Mouse (Mus musculus) hindbrain, embryonic 12.5 days (tissue): ENCODE data around the gene Bcdin3d. TPM values are rescaled to one million over a fixed set of nuclear protein-coding genes. Genes with fewer than 3 reads are reported as not detected.
A peak's percentile ranks its signal among the peaks of the same experiment; 100 is the strongest.

Experiments used
- ATAC-seq: fragments of 200-750 bp; cut with Nextera tagmentation; 2 replicates; pipeline ENCODE4 v1.8.0; 2017; ENCODE audit warnings: moderate TSS enrichment; ENCODE audit not compliant: low FRiP score
- H3K27ac ChIP-seq: fragments of 300-500 bp; sonication (generic); 2 replicates; pipeline ENCODE4 v1.5.1; 2016; ENCODE audit warnings: mild to moderate bottlenecking
- H3K27me3 ChIP-seq: fragments of 300-500 bp; sonication (generic); 2 replicates; pipeline ENCODE4 v1.6.1; 2016; ENCODE audit warnings: mild to moderate bottlenecking
- H3K36me3 ChIP-seq: fragments of 300-500 bp; sonication (generic); 2 replicates; pipeline ENCODE4 v1.6.1; 2016; ENCODE audit warnings: mild to moderate bottlenecking
- H3K4me1 ChIP-seq: fragments of 300-500 bp; sonication (generic); 2 replicates; pipeline ENCODE4 v1.6.1; 2016
- H3K4me2 ChIP-seq: fragments of 300-500 bp; sonication (generic); replicated peaks from 2 replicates; pipeline ENCODE4 v1.6.1; 2016; ENCODE audit warnings: mild to moderate bottlenecking
- H3K4me3 ChIP-seq: fragments of 300-500 bp; sonication (generic); 2 replicates; pipeline ENCODE4 v1.5.1; 2016; ENCODE audit warnings: mild to moderate bottlenecking
- H3K9ac ChIP-seq: fragments of 300-500 bp; sonication (generic); 2 replicates; pipeline ENCODE4 v1.6.1; 2016; ENCODE audit warnings: mild to moderate bottlenecking, moderate library complexity
- H3K9me3 ChIP-seq: fragments of 300-500 bp; sonication (generic); replicated peaks from 2 replicates; pipeline ENCODE4 v1.6.1; 2016; ENCODE audit warnings: mild to moderate bottlenecking
- WGBS: fragments of 180-500 bp; shearing (Covaris S2); methylation state at CpG from one replicate; pipeline ENCODE4 v1.1.7; 2016; 5-methylcytosine and 5-hydroxymethylcytosine counted together
- polyA plus RNA-seq: library from polyadenylated mRNA; unstranded; fragments of >200 nt; fragmentation: Nextera tagmentation; extraction: Ambion mirVana; gene quantifications from 2 replicates; pipeline ENCODE4 v1.2.1, GENCODE M21; 2016

The Bcdin3d gene
- polyA plus RNA-seq, 1 experiment from 2014 or later, result 18.9 TPM

- Histone ChIP-seq H3K4me3 (no peak overlapping the region), H3K36me3 (peaks cover 57% of the 10 kb centered on the region), H3K4me1 (peaks cover 31% of the 10 kb centered on the region), H3K27ac (no peak overlapping the region), H3K27me3 (no peaks in the 10 kb centered on the region), H3K4me2 (no peak overlapping the region), H3K9ac (peak overlapping the region; percentile 18; the same call in 1 of the 2 replicates), H3K9me3 (no peaks in the 10 kb centered on the region)
- ATAC-seq, result no peak
- 71% methylated on average over 8 of the region's 8 CpGs for WGBS
Measured at GRCm38 (mm10) chr15:99431967-99432366, 42.6 kb downstream of the Bcdin3d start.

DNA sequence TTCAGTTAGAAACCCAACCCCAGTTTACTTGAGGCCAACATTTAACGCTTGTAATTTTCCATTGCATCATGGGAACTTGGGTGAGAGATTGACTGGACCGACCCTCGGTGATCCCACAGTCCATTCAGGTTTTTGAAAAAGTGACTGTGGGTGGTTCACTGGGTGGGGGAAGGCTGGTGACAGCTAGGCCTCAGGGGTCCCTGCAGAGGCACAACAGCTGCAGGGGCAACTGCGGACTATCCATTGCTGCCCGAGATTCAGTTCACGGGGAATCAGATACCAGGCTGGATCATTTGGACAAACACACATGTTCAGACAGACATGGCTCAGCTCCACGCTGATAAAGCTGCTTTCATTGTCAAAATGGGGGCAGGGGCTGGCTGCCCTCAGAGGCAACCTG is 43.0 kb downstream of the Bcdin3d start:
- H3K4me2 ChIP-seq, result no peak overlapping the region
- no peaks in the 10 kb centered on the region for H3K9me3 ChIP-seq
- no peak for ATAC-seq
- H3K36me3 ChIP-seq, result peaks cover 61% of the 10 kb centered on the region
- H3K4me3 ChIP-seq, result no peak overlapping the region
- peaks cover 27% of the 10 kb centered on the region for H3K4me1 ChIP-seq
- whole genome bisulfite sequencing, result 68% methylated on average over 7 of the region's 7 CpGs
- H3K9ac ChIP-seq, result no peak overlapping the region
- H3K27ac ChIP-seq, result no peak overlapping the region
- no peaks in the 10 kb centered on the region for H3K27me3 ChIP-seq

- ATAC-seq, result no peak
- Histone ChIP-seq H3K9ac (no peak overlapping the region), H3K27ac (no peak overlapping the region), H3K9me3 (no peaks in the 10 kb centered on the region), H3K4me3 (no peak overlapping the region), H3K36me3 (peaks cover 66% of the 10 kb centered on the region), H3K4me2 (no peak overlapping the region), H3K27me3 (no peaks in the 10 kb centered on the region), H3K4me1 (peaks cover 23% of the 10 kb centered on the region)
- 91% methylated on average over 10 of the region's 10 CpGs for WGBS
Measured at GRCm38 (mm10) chr15:99431063-99431462, 43.5 kb downstream of the Bcdin3d start.

DNA sequence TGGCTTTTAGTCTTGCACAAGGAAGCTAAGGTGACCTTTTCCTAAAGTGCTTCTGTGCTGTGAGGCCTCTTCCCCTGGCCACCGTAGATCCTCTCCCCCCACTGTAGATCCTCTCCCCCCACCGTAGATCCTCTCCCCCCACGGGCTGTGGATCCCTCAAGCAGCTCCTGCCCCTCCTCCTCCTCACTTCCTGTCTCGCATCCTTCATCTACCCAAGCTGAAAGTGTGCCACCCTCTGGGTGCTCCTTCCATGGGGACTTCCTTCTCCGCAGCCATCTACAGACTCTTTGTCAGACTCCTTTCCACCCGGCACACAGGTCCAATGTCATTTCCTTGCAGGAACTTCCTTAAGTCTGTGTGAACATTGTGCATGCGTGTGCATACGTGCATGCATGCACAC is 44.1 kb downstream of the Bcdin3d start:
- no peak overlapping the region for H3K27ac ChIP-seq
- H3K36me3 ChIP-seq, result peaks cover 72% of the 10 kb centered on the region
- H3K4me1 ChIP-seq, result peaks cover 18% of the 10 kb centered on the region
- no peaks in the 10 kb centered on the region for H3K27me3 ChIP-seq
- no peak for ATAC-seq
- 87% methylated on average over 8 of the region's 8 CpGs for WGBS
- no peak overlapping the region for H3K9ac ChIP-seq
- no peak overlapping the region for H3K4me3 ChIP-seq
- no peaks in the 10 kb centered on the region for H3K9me3 ChIP-seq
- no peak overlapping the region for H3K4me2 ChIP-seq

DNA sequence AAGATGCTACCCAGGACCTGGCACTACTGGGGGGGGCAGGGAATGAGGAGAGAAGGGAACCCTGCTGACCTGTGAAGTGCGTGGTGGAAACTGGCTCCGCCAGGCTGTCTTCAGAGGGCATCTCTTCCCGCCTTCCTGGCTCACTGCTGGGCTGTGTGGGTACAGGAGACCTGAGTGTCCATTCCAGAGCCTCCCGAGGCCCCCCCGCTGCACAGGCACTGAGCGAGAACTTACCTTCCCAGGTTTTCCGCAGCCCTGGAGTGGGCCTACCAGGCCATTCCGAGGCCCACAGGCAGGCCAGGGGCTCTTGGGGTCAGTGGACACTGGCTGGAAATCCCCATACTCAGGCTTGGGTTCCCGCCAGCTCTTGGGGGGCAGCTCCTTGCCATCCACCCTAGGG is 50.6 kb downstream of the Bcdin3d start:
- H3K27ac ChIP-seq, result no peak overlapping the region
- ATAC-seq, result no peak
- peaks cover 12% of the 10 kb centered on the region for H3K4me1 ChIP-seq
- no peaks in the 10 kb centered on the region for H3K9me3 ChIP-seq
- H3K27me3 ChIP-seq, result no peaks in the 10 kb centered on the region
- 92% methylated on average over 9 of the region's 9 CpGs for WGBS
- no peak overlapping the region for H3K4me2 ChIP-seq
- no peak overlapping the region for H3K9ac ChIP-seq
- H3K36me3 ChIP-seq, result peaks cover 65% of the 10 kb centered on the region
- H3K4me3 ChIP-seq, result no peak overlapping the region

DNA sequence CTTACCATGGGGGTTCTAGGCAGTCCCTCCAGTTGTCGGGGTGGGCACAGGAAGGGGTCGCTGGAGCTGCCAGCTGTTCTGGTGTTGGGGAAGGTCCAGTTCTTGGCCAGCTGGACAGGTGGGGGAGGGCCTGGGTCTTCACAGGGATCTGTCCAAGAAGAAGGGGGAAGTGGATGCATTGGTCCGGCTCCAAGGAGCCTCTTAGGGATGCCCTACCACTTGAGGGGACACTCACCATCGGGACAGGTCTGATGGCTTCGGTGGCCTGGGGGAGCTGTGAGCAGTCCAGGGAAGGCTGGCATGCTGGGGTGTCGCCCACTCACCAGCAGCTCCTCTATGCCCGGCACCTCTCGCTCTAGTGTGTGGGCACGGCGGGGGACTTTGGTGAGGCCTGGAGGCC is 51.4 kb downstream of the Bcdin3d start:
- Histone ChIP-seq H3K27me3 (no peaks in the 10 kb centered on the region), H3K4me1 (peaks cover 12% of the 10 kb centered on the region), H3K9ac (no peak overlapping the region), H3K27ac (no peak overlapping the region), H3K4me3 (no peak overlapping the region), H3K36me3 (peaks cover 60% of the 10 kb centered on the region), H3K4me2 (no peak overlapping the region), H3K9me3 (no peaks in the 10 kb centered on the region)
- no peak for ATAC-seq
- 94% methylated on average over 10 of the region's 10 CpGs for WGBS

DNA sequence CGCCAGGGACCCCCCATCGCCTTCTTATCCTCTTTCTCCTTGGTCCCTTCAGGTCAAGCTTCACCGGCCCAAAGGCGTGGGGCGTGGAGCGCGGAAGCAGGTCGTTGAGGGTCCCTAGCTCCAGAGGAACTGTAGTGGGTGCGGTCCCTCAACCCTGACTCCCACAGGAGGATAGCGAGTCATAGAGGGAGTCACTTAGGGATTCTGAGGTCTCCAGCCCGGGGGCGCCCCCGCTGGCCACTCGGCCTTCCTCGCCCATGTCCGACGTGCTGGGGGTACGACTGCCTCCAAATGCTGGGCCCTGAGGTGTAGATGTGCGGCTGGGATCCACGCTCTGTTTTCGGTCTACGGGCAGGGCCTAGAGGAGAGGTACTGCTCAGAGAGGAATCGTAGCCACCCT is 52.0 kb downstream of the Bcdin3d start:
- Histone ChIP-seq H3K4me2 (no peak overlapping the region), H3K36me3 (peaks cover 54% of the 10 kb centered on the region), H3K4me3 (no peak overlapping the region), H3K27ac (no peak overlapping the region), H3K27me3 (no peaks in the 10 kb centered on the region), H3K9me3 (no peaks in the 10 kb centered on the region), H3K9ac (no peak overlapping the region), H3K4me1 (peaks cover 12% of the 10 kb centered on the region)
- WGBS, result 89% methylated on average over 23 of the region's 23 CpGs
- no peak for ATAC-seq

GRCm38 (mm10) chr15:99421676-99422075 is 52.9 kb downstream of the Bcdin3d start:
- peaks cover 15% of the 10 kb centered on the region for H3K4me1 ChIP-seq
- peaks cover 45% of the 10 kb centered on the region for H3K36me3 ChIP-seq
- no peaks in the 10 kb centered on the region for H3K27me3 ChIP-seq
- H3K9me3 ChIP-seq, result no peaks in the 10 kb centered on the region
- H3K4me2 ChIP-seq, result no peak overlapping the region
- H3K27ac ChIP-seq, result peak overlapping the region; percentile 81
- H3K9ac ChIP-seq, result no peak overlapping the region
- WGBS, result 87% methylated on average over 8 of the region's 8 CpGs
- ATAC-seq, result no peak
- no peak overlapping the region for H3K4me3 ChIP-seq

DNA sequence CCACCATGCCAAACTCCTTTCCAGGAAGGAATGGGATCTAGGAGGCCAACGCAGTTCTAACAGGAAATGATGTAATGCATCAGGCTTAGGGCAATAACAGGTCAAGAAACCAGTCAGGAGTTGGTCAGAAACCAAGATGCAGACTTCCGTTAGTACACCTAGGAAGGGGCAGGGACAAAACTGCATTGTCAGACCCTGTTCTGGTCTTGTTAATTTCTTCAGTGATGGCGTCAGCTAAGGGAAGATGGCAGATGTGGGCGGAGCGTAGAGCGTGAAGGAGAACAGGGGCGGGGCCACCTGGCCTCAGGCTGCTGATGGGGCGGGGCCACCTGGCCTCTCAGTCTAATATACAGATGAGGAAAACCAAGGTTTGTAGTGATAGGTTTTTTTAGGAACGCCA is 53.4 kb downstream of the Bcdin3d start:
- Histone ChIP-seq H3K4me1 (peaks cover 15% of the 10 kb centered on the region), H3K4me2 (peak overlapping the region; percentile 31; the same call in 1 of the 2 replicates), H3K27me3 (no peaks in the 10 kb centered on the region), H3K27ac (peak overlapping the region; percentile 81), H3K9me3 (no peaks in the 10 kb centered on the region), H3K36me3 (peaks cover 40% of the 10 kb centered on the region), H3K9ac (no peak overlapping the region), H3K4me3 (no peak overlapping the region)
- peak; percentile 5; the same call in 1 of the 2 replicates for ATAC-seq
- 76% methylated on average over 9 of the region's 9 CpGs for WGBS

DNA sequence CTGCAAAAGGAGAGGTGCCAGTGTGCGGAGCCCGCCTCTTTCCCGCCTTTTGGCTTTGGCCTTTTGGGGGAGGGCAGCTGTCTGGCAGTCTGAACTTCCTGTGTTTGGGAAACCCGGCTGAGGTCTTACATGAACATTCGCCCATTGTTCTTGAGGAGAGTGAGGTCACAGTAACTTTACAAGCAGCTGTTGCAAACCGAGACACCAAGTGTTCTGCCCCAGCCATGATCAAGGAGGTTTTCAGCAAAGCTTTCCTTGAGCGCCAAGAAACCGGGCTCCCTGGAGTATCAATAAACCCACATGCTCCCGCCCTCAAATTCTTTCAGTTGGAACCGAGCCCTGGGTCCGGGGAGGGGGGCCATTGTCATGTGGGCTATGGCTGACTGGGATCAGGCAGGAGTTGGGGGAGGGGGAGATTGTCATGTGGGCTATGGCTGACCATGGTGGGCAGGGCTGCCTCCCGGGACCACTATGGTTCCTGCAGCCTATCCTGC is 54.0 kb downstream of the Bcdin3d start:
- peak overlapping the region; percentile 81 for H3K27ac ChIP-seq
- H3K4me1 ChIP-seq, result peaks cover 15% of the 10 kb centered on the region
- peak; percentile 52 for ATAC-seq
- no peaks in the 10 kb centered on the region for H3K27me3 ChIP-seq
- no peak overlapping the region for H3K9ac ChIP-seq
- peaks cover 34% of the 10 kb centered on the region for H3K36me3 ChIP-seq
- no peaks in the 10 kb centered on the region for H3K9me3 ChIP-seq
- H3K4me2 ChIP-seq, result peak overlapping the region; percentile 31
- 3% methylated on average over 12 of the region's 12 CpGs for WGBS
- no peak overlapping the region for H3K4me3 ChIP-seq

GRCm38 (mm10) chr15:99420101-99420500 is 54.4 kb downstream of the Bcdin3d start:
- no peaks in the 10 kb centered on the region for H3K9me3 ChIP-seq
- no peak overlapping the region for H3K9ac ChIP-seq
- ATAC-seq, result no peak
- peaks cover 29% of the 10 kb centered on the region for H3K36me3 ChIP-seq
- H3K4me1 ChIP-seq, result peaks cover 15% of the 10 kb centered on the region
- no peak overlapping the region for H3K4me3 ChIP-seq
- no peaks in the 10 kb centered on the region for H3K27me3 ChIP-seq
- WGBS, result 34% methylated on average over 5 of the region's 5 CpGs
- H3K27ac ChIP-seq, result peak overlapping the region; percentile 81
- peak overlapping the region; percentile 31 for H3K4me2 ChIP-seq
